Mouse (Mus musculus) thymus, adult 2 months (tissue): ENCODE results near the gene Cdk14.

Source experiments
- CTCF ChIP-seq: fragments of 200-500 bp; IDR thresholded peaks from 2 replicates; pipeline ENCODE4 v1.5.1; 2012; ENCODE audit warnings: mild to moderate bottlenecking, control low read depth, low read length, moderate library complexity, borderline replicate concordance; ENCODE audit not compliant: control insufficient read depth, poor library complexity, insufficient read depth; ENCODE audit errors: extremely low read depth
- POLR2A ChIP-seq: fragments of 200-500 bp; IDR thresholded peaks from 2 replicates; pipeline ENCODE4 v1.6.1; 2012; ENCODE audit warnings: mild to moderate bottlenecking, low read length, control low read depth, moderate library complexity; ENCODE audit not compliant: control insufficient read depth, poor library complexity, insufficient read depth; ENCODE audit errors: extremely low read depth

GRCm38 (mm10) chr5:5365285-5366076 is 54.6 kb downstream of the Cdk14 start:
- TF ChIP-seq CTCF (no peak), POLR2A (no peak)
